Mouse (Mus musculus): ENCODE measurements at regions not wholly inside any gene's neighbourhood (a gene's known extent, or its start where the extent isn't known, plus 50 kb on each side); places are given as distances from the start of the nearest gene placed in this dataset.
"Not testable (repeated sequence)": the region's sequence is repeated elsewhere in the genome, so short reads cannot be mapped to it uniquely, and the experiment has no call there.

GRCm38 (mm10) chr13:107799199-107799945, 244.9 kb upstream of the Smim15 start:
- ATAC-seq (ENCODE audit: extremely low read depth, insufficient number of reproducible peaks, low FRiP score, poor library complexity, severe bottlenecking), result no peak

- ATAC-seq (ENCODE audit: extremely low read depth, insufficient number of reproducible peaks, low FRiP score, poor library complexity, severe bottlenecking), result no peak
Observed at GRCm38 (mm10) chr13:107798144-107798543, 246.1 kb upstream of the Smim15 start.

- ATAC-seq (ENCODE audit: extremely low read depth, insufficient number of reproducible peaks, low FRiP score, poor library complexity, severe bottlenecking), result no peak
Observed at GRCm38 (mm10) chr13:107795516-107795915, 248.7 kb upstream of the Smim15 start.

- no peak for ATAC-seq (ENCODE audit: extremely low read depth, insufficient number of reproducible peaks, low FRiP score, poor library complexity, severe bottlenecking)
Observed at GRCm38 (mm10) chr13:107791770-107792169, 252.5 kb upstream of the Smim15 start.

GRCm38 (mm10) chr13:107784971-107785370, 259.3 kb upstream of the Smim15 start:
- no peak for ATAC-seq (ENCODE audit: extremely low read depth, insufficient number of reproducible peaks, low FRiP score, poor library complexity, severe bottlenecking)

- ATAC-seq (ENCODE audit: extremely low read depth, insufficient number of reproducible peaks, low FRiP score, poor library complexity, severe bottlenecking), result no peak
Observed at GRCm38 (mm10) chr13:107781741-107782140, 262.5 kb upstream of the Smim15 start.

GRCm38 (mm10) chr13:107781221-107781620, 263.0 kb upstream of the Smim15 start:
- ATAC-seq (ENCODE audit: extremely low read depth, insufficient number of reproducible peaks, low FRiP score, poor library complexity, severe bottlenecking), result no peak

- no peak for ATAC-seq (ENCODE audit: extremely low read depth, insufficient number of reproducible peaks, low FRiP score, poor library complexity, severe bottlenecking)
Observed at GRCm38 (mm10) chr13:107779591-107779990, 264.7 kb upstream of the Smim15 start.

GRCm38 (mm10) chr13:107774499-107774898, 269.7 kb upstream of the Smim15 start:
- ATAC-seq (ENCODE audit: extremely low read depth, insufficient number of reproducible peaks, low FRiP score, poor library complexity, severe bottlenecking), result not testable (repeated sequence)

- no peak for ATAC-seq (ENCODE audit: extremely low read depth, insufficient number of reproducible peaks, low FRiP score, poor library complexity, severe bottlenecking)
Observed at GRCm38 (mm10) chr13:107767262-107767624, 277.0 kb upstream of the Smim15 start.

GRCm38 (mm10) chr13:107766397-107767261, 277.6 kb upstream of the Smim15 start:
- no peak for ATAC-seq (ENCODE audit: extremely low read depth, insufficient number of reproducible peaks, low FRiP score, poor library complexity, severe bottlenecking)

GRCm38 (mm10) chr13:107763911-107764310, 280.3 kb upstream of the Smim15 start:
- no peak for ATAC-seq (ENCODE audit: extremely low read depth, insufficient number of reproducible peaks, low FRiP score, poor library complexity, severe bottlenecking)

GRCm38 (mm10) chr13:107760511-107760910, 283.7 kb upstream of the Smim15 start:
- no peak for ATAC-seq (ENCODE audit: extremely low read depth, insufficient number of reproducible peaks, low FRiP score, poor library complexity, severe bottlenecking)

- no peak for ATAC-seq (ENCODE audit: extremely low read depth, insufficient number of reproducible peaks, low FRiP score, poor library complexity, severe bottlenecking)
Observed at GRCm38 (mm10) chr13:107758327-107759095, 285.7 kb upstream of the Smim15 start.

GRCm38 (mm10) chr13:107752745-107753144, 291.5 kb upstream of the Smim15 start:
- no peak for ATAC-seq (ENCODE audit: extremely low read depth, insufficient number of reproducible peaks, low FRiP score, poor library complexity, severe bottlenecking)

GRCm38 (mm10) chr13:107743464-107744218, 300.6 kb upstream of the Smim15 start:
- ATAC-seq (ENCODE audit: extremely low read depth, insufficient number of reproducible peaks, low FRiP score, poor library complexity, severe bottlenecking), result no peak

- ATAC-seq (ENCODE audit: extremely low read depth, insufficient number of reproducible peaks, low FRiP score, poor library complexity, severe bottlenecking), result no peak
Observed at GRCm38 (mm10) chr13:107736581-107736980, 307.7 kb upstream of the Smim15 start.

GRCm38 (mm10) chr13:107734161-107734905, 309.9 kb upstream of the Smim15 start:
- ATAC-seq (ENCODE audit: extremely low read depth, insufficient number of reproducible peaks, low FRiP score, poor library complexity, severe bottlenecking), result no peak

Data from neutrophil, adult 5-6 weeks (primary cell).